Mouse (Mus musculus): ENCODE results near the gene Gm37240. TPM values are rescaled to one million over a fixed set of nuclear protein-coding genes. Genes with fewer than 3 reads are reported as not detected.

Gm37240 gene
- polyA plus RNA-seq, 1 experiment from 2014 or later, result not detected

- Histone ChIP-seq H3K4me2 (no peak overlapping the region), H3K9ac (no peak overlapping the region), H3K4me1 (replicated peaks) (peaks cover 21% of the 10 kb centered on the region), H3K4me3 (no peak overlapping the region), H3K27me3 (no peaks in the 10 kb centered on the region), H3K27ac (replicated peaks) (no peak overlapping the region), H3K36me3 (no peaks in the 10 kb centered on the region), H3K9me3 (no peaks in the 10 kb centered on the region)
- 91% methylated on average over 7 of the region's 7 CpGs for whole genome bisulfite sequencing
- ATAC-seq (ENCODE audit: low read depth), result no peak
Measured at GRCm38 (mm10) chr3:85126970-85127369, 760.3 kb downstream of the Gm37240 start.

DNA sequence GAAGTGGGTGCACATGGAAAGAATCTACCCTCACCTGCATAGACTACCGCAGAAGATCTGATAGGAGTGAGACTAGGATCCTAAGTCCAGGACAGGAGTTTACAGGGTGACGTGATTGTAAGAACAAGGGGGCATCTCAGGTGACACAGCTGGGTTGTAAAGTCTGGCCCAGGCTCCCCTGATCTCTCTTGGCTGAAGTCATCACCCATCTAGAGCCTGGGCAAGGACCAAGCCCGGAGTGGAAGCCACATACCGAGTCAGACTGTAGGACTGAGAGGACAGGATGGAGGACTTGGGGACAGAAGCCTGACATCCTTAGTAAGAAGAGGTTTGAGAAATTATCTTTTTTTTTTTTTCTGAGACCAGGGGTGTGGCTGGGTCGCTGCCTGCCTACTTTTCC lies 761.8 kb downstream of the Gm37240 start:
- no peak for ATAC-seq (ENCODE audit: low read depth)
- no peak overlapping the region for H3K4me3 ChIP-seq
- no peak overlapping the region for H3K9ac ChIP-seq
- no peak overlapping the region for H3K4me2 ChIP-seq
- WGBS, result 86% methylated on average over 5 of the region's 5 CpGs
- H3K4me1 ChIP-seq (replicated peaks), result peaks cover 27% of the 10 kb centered on the region
- H3K9me3 ChIP-seq, result no peaks in the 10 kb centered on the region
- no peak overlapping the region for H3K27ac ChIP-seq (replicated peaks)
- no peaks in the 10 kb centered on the region for H3K36me3 ChIP-seq
- H3K27me3 ChIP-seq, result no peaks in the 10 kb centered on the region

DNA sequence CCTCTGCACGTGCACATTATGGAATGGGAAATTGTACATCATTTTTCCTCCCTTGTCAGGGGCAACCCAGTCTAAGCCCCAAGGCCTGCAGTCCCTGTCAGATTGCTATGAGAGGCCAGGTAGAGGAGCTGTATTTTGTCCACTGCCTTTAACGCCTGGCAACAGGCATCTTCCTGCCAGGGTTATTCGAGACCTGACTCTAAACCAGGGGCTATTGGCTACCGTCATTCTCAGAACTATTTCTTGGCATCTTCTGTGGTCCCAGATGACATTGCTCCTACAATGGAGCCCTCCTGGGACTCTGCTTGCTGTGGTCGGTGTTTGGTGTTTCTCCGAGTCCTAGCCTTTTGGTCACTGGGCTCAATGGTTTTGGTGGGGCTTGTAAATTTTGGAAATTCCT lies 762.4 kb downstream of the Gm37240 start:
- ATAC-seq (ENCODE audit: low read depth), result no peak
- H3K9me3 ChIP-seq, result no peaks in the 10 kb centered on the region
- no peak overlapping the region for H3K4me2 ChIP-seq
- H3K9ac ChIP-seq, result no peak overlapping the region
- 68% methylated on average over 6 of the region's 6 CpGs for WGBS
- H3K4me3 ChIP-seq, result no peak overlapping the region
- H3K27ac ChIP-seq (replicated peaks), result no peak overlapping the region
- peaks cover 27% of the 10 kb centered on the region for H3K4me1 ChIP-seq (replicated peaks)
- no peaks in the 10 kb centered on the region for H3K36me3 ChIP-seq
- H3K27me3 ChIP-seq, result no peaks in the 10 kb centered on the region

GRCm38 (mm10) chr3:85124410-85124809 lies 762.9 kb downstream of the Gm37240 start:
- no peak overlapping the region for H3K9ac ChIP-seq
- no peaks in the 10 kb centered on the region for H3K36me3 ChIP-seq
- H3K4me1 ChIP-seq (replicated peaks), result peaks cover 27% of the 10 kb centered on the region
- no peak for ATAC-seq (ENCODE audit: low read depth)
- no peaks in the 10 kb centered on the region for H3K9me3 ChIP-seq
- no peak overlapping the region for H3K4me3 ChIP-seq
- H3K27me3 ChIP-seq, result no peaks in the 10 kb centered on the region
- WGBS, result 35% methylated on average over 7 of the region's 7 CpGs
- no peak overlapping the region for H3K27ac ChIP-seq (replicated peaks)
- no peak overlapping the region for H3K4me2 ChIP-seq

- ATAC-seq (ENCODE audit: low read depth), result no peak
- no peaks in the 10 kb centered on the region for H3K9me3 ChIP-seq
Measured at GRCm38 (mm10) chr3:85117702-85118101, 769.6 kb downstream of the Gm37240 start.

GRCm38 (mm10) chr3:85117014-85117413 lies 770.3 kb downstream of the Gm37240 start:
- no peak for ATAC-seq (ENCODE audit: low read depth)

More at GRCm38 (mm10) chr3:85117702-85118101, 769.6 kb downstream of the Gm37240 start:
- Histone ChIP-seq H3K4me2 (no peak overlapping the region), H3K9ac (no peak overlapping the region), H3K4me1 (replicated peaks) (peaks cover 14% of the 10 kb centered on the region), H3K4me3 (no peak overlapping the region), H3K27me3 (no peaks in the 10 kb centered on the region), H3K27ac (replicated peaks) (no peak overlapping the region), H3K36me3 (no peaks in the 10 kb centered on the region)
- WGBS, result 87% methylated on average over 5 of the region's 5 CpGs

GRCm38 (mm10) chr3:85115959-85116543 lies 771.3 kb downstream of the Gm37240 start:
- Histone ChIP-seq H3K4me2 (no peak overlapping the region), H3K27ac (replicated peaks) (no peak overlapping the region), H3K36me3 (no peaks in the 10 kb centered on the region), H3K4me1 (replicated peaks) (0 out of 2 replicates have a peak, but pooled peaks cover 1% of the 10 kb centered on the region), H3K4me3 (no peak overlapping the region), H3K9me3 (no peaks in the 10 kb centered on the region), H3K9ac (no peak overlapping the region), H3K27me3 (no peaks in the 10 kb centered on the region)
- 64% methylated on average over 7 of the region's 7 CpGs for WGBS
- ATAC-seq (ENCODE audit: low read depth), result peak; percentile 75

More at GRCm38 (mm10) chr3:85117014-85117413, 770.3 kb downstream of the Gm37240 start:
- Histone ChIP-seq H3K9me3 (no peaks in the 10 kb centered on the region), H3K27me3 (no peaks in the 10 kb centered on the region), H3K4me1 (replicated peaks) (peaks cover 7% of the 10 kb centered on the region), H3K4me3 (no peak overlapping the region), H3K9ac (no peak overlapping the region), H3K27ac (replicated peaks) (no peak overlapping the region), H3K4me2 (no peak overlapping the region), H3K36me3 (no peaks in the 10 kb centered on the region)
- 82% methylated on average over 7 of the region's 7 CpGs for WGBS

DNA sequence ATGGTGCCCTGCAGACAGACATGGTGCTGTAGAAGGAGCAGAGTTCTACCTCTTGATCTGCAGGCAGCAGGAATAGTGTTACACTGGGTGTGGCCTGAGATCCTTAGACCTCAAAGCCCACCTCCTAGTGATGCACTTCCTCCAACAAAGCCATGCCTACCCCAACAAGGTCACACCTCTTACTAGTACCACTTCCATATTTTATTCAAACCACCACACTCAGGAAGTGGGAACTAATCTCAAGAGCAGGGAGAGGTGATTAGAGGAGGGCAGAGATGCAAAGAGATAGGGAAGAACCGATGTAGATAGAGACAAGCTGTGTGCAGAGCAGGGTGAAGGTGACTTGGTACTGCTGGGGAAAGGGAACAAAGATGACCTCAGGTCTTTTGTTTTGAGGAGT lies 773.8 kb downstream of the Gm37240 start:
- 0 out of 2 replicates have a peak, but pooled peaks cover 6% of the 10 kb centered on the region for H3K4me1 ChIP-seq (replicated peaks)

DNA sequence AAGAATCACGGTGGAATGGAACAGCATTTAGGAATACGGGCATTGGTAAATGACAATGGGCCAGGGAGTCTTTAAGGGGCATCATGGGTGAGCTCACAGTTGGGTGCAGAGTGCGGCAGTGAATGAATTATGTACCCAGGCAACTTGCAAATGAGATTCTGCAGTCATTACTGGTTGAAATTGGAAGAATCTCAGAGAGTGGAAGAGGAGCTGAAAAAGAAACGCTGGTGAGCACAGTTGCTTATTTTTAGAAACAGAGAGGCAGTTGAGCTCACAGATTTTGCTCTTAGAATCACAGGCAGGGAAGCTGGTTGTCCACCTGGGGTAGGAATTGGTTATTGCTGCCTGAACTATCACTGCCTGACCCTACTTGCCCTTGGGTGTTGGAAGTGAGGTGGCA lies 776.6 kb downstream of the Gm37240 start:
- Histone ChIP-seq H3K4me3 (no peak overlapping the region), H3K4me1 (replicated peaks) (0 out of 2 replicates have a peak, but pooled peaks cover 6% of the 10 kb centered on the region), H3K36me3 (no peaks in the 10 kb centered on the region), H3K9ac (no peak overlapping the region), H3K4me2 (no peak overlapping the region), H3K27me3 (no peaks in the 10 kb centered on the region), H3K27ac (replicated peaks) (no peak overlapping the region), H3K9me3 (no peaks in the 10 kb centered on the region)
- no peak for ATAC-seq (ENCODE audit: low read depth)
- 37% methylated on average over 4 of the region's 4 CpGs for whole genome bisulfite sequencing

More for the DNA sequence above, 773.8 kb downstream of the Gm37240 start:
- H3K36me3 ChIP-seq, result no peaks in the 10 kb centered on the region
- no peaks in the 10 kb centered on the region for H3K27me3 ChIP-seq
- no peak overlapping the region for H3K4me2 ChIP-seq
- ATAC-seq (ENCODE audit: low read depth), result no peak
- no peak overlapping the region for H3K9ac ChIP-seq
- no peak overlapping the region for H3K4me3 ChIP-seq
- no peaks in the 10 kb centered on the region for H3K9me3 ChIP-seq
- 81% methylated on average over 1 of the region's 1 CpGs for WGBS
- H3K27ac ChIP-seq (replicated peaks), result no peak overlapping the region

DNA sequence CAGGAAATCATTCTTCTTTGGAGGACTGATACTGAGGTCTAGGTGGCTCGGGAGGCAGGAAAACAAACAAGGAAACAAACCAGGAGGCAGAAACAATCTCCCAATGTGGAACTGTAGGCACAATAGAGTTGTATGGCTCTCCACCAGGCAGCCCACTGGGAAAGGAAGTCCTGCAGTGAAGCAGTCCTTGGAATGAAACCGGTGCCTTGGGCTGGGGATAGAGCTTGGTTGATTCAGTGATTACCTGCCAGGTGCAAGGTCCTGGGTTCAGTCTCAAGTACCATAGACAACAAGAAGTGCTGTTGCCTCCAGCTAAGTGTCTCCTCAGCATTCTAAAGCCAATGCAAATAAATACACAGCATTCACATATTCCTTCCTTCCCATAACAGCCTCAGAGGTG lies 778.1 kb downstream of the Gm37240 start:
- no peak overlapping the region for H3K27ac ChIP-seq (replicated peaks)
- no peak overlapping the region for H3K4me3 ChIP-seq
- no peak overlapping the region for H3K4me2 ChIP-seq
- H3K9ac ChIP-seq, result no peak overlapping the region
- ATAC-seq (ENCODE audit: low read depth), result no peak
- 47% methylated on average over 2 of the region's 2 CpGs for WGBS
- H3K9me3 ChIP-seq, result no peaks in the 10 kb centered on the region
- no peaks in the 10 kb centered on the region for H3K36me3 ChIP-seq
- H3K4me1 ChIP-seq (replicated peaks), result 0 out of 2 replicates have a peak, but pooled peaks cover 6% of the 10 kb centered on the region
- H3K27me3 ChIP-seq, result no peaks in the 10 kb centered on the region

DNA sequence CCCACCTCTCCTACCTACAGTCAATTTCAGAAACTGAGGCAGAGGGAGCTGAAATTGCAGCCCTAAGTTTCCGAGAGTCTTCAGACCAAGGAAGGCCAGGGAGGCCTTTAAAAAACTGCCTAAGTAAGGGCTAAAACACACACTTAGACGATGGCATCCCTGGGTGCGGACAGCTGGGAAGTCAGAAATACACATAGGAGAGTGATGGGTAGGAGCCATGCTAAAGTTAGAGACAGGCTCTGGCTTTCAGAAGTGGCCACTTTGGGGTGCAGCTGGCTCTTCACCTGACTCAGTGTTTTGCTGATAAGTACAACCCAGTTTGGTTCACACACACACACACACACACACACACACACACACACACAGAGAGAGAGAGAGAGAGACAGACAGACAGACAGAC lies 778.9 kb downstream of the Gm37240 start:
- WGBS, result 88% methylated on average over 3 of the region's 3 CpGs
- ATAC-seq (ENCODE audit: low read depth), result no peak

DNA sequence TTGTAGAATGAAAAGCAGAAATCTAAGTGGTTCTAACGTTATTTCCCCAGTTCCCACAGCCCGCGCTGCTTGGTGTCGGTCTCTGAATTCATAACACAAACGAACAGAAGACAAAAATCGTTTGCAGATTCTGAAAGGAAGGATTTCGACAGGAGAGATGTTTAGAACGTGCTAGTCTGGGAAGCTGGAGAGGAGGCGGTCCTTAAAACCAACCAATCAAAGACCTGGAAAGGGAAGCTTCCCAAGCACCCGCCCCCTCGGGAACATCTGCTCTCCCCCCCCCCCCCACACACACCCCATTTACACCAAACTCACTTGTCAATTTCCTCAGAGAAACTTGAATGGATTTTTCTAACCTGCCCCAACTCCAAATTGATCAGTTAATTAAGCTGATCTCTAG lies 780.4 kb downstream of the Gm37240 start:
- H3K27me3 ChIP-seq, result no peaks in the 10 kb centered on the region
- H3K4me1 ChIP-seq (replicated peaks), result 0 out of 2 replicates have a peak, but pooled peaks cover 6% of the 10 kb centered on the region
- no peak overlapping the region for H3K27ac ChIP-seq (replicated peaks)
- ATAC-seq (ENCODE audit: low read depth), result no peak
- H3K9ac ChIP-seq, result no peak overlapping the region
- H3K9me3 ChIP-seq, result no peaks in the 10 kb centered on the region
- H3K4me3 ChIP-seq, result no peak overlapping the region
- H3K4me2 ChIP-seq, result no peak overlapping the region
- 74% methylated on average over 11 of the region's 11 CpGs for WGBS
- H3K36me3 ChIP-seq, result no peaks in the 10 kb centered on the region

More for the DNA sequence above, 778.9 kb downstream of the Gm37240 start:
- Histone ChIP-seq H3K27ac (replicated peaks) (no peak overlapping the region), H3K27me3 (no peaks in the 10 kb centered on the region), H3K4me2 (no peak overlapping the region), H3K36me3 (no peaks in the 10 kb centered on the region), H3K4me3 (no peak overlapping the region), H3K4me1 (replicated peaks) (0 out of 2 replicates have a peak, but pooled peaks cover 6% of the 10 kb centered on the region), H3K9me3 (no peaks in the 10 kb centered on the region), H3K9ac (no peak overlapping the region)

- WGBS, result 26% methylated on average over 5 of the region's 5 CpGs
- Histone ChIP-seq H3K4me3 (no peak overlapping the region), H3K9me3 (no peaks in the 10 kb centered on the region), H3K27ac (replicated peaks) (no peak overlapping the region), H3K4me2 (no peak overlapping the region), H3K36me3 (no peaks in the 10 kb centered on the region), H3K9ac (no peak overlapping the region), H3K4me1 (replicated peaks) (no peaks in the 10 kb centered on the region), H3K27me3 (no peaks in the 10 kb centered on the region)
- no peak for ATAC-seq (ENCODE audit: low read depth)
Measured at GRCm38 (mm10) chr3:85104301-85104700, 783.0 kb downstream of the Gm37240 start.

Data from neural tube, embryonic 13.5 days (tissue).